Mouse (Mus musculus): Measurements from ENCODE around the gene Rgs7bp.
"Not testable (repeated sequence)": the region's sequence is repeated elsewhere in the genome, so short reads cannot be mapped to it uniquely, and the experiment has no call there.

The Rgs7bp gene

DNA sequence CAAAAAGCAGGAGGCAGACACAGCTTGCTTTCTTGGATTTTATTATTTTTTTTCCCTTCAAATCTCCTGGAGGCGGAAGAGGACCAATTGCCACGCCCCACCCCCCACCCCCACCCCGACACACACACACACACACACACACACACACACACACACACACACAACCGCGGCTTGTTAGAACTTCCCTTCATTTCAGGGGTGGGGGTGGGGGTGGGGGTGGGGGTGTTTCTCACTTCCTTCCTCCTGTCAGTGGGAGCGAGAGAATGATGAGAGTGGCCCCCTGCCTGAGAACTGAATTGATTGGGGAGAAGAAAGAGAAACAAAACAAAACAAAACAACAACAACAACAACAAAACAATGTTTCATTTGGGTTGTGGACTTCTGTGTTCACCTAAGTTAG lies 117.0 kb downstream of the Rgs7bp start:
- DNase-seq (ENCODE audit: low spot score): no peak

DNA sequence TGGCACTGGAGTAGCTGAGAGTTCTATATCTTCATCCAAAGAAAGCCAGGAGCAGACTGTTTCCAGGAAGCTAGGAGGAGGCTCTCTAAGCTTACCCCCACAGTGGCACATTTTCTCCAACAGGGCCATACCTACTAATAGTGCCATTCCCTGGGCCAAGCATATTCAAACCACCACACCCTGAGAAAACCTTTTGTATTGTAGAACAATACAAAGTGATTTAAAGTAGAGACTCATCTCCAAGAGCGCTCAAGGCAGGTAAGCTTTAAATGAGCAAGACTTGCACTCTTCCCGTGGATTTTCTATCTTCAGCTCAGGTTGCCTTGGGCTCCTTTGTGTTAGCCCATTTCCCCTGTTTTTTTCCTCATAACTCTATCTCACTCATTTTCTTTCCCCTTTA lies 118.1 kb downstream of the Rgs7bp start:
- no peak for DNase-seq (ENCODE audit: low spot score)

DNA sequence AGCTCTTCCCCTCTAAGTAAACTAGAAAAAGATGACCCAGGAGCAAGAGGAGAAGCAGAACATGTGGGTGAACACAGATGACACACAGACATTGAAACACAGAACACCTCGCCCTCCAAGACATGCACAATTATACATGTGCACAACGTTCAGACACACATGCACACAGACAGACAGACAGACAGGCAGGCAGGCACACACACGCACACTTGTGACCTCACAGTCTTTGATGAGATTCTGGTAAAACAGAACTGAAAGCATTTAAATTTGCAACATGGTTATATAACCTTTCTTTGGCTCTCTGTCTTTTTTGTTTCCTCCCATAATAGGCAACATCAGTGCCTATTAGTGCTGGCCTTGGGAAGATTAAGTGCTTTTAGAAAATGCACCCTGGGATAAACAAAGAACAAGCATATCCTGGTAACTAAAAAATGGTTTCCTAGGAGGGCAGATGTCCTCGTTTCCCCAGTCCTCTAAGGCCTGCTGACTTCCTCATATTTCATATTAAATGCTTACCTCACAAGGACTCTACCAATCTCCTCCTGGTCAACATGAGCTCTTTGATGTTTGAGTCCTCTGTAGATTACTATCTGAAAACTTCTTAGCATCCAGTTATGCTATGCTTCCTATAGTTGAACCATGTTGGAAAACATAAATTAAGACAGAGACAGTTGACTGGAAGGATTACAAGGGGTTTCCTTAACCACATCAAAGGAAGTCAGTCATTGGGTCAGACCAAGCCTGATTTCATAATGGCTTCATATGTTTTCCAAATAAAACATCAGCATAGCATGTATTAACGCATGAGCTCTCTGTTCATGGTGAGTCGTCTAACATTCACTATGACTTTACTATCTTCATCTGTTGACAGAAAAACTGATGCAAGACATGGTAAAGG lies 122.8 kb downstream of the Rgs7bp start:
- no peak for DNase-seq (ENCODE audit: low spot score)

DNA sequence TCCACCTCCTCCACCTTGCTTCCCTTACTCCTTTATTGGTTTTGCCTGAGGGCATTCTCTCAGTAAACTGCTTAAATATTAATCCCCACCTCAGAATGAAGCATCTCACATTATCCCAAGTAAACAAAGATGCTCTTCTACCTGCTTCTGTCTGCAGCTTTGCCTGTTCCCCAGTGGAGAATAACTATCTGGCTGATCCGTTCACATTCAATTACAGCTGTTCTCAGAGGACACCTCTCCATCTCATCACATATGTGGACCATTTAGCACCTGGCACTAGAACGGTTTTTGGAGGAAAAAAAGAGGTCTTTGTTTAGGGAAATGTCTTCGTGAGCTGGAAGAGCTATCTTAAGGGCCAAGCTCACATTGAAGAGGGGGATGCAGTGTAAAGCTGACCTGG lies 123.9 kb downstream of the Rgs7bp start:
- no peak for DNase-seq (ENCODE audit: low spot score)

DNA sequence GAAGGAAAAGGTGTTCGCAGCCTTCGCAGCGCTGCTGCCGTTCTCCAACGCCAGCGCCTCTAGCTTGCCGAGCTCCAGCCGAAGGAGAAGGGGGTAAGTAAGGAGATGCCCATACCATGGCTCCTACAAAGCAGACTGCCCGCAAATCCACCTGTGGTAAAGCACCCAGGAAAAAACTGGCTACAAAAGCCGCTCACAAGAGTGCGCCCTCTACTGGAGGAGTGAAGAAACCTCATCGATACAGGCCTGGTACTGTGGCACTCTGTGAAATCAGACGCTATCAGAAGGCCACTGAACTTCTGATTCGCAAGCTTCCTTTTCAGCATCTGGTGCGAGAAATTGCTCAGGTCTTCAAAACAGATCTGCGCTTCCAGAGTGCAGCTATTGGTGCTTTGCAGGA lies 136.1 kb downstream of the Rgs7bp start:
- no peak for DNase-seq (ENCODE audit: low spot score)

DNA sequence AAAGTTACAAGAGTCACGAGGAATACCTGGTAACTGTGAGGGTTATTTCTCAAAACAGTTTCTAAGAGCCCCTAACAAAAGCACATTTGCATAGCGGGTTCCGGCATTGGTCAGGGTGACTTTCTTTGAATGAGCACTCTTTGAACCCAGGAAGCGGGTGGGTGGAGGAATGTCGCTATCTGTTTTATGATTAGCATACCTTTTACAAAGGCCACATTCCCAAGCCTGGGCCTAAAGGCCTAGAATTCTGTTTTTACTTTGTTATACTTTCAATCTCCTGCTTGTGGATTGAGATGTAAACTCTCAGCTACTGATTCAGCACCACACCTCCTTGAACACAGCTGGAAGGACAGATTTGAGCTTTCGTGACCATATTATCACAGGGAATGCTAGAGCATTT lies 138.0 kb downstream of the Rgs7bp start:
- DNase-seq (ENCODE audit: low spot score): not testable (repeated sequence)

DNA sequence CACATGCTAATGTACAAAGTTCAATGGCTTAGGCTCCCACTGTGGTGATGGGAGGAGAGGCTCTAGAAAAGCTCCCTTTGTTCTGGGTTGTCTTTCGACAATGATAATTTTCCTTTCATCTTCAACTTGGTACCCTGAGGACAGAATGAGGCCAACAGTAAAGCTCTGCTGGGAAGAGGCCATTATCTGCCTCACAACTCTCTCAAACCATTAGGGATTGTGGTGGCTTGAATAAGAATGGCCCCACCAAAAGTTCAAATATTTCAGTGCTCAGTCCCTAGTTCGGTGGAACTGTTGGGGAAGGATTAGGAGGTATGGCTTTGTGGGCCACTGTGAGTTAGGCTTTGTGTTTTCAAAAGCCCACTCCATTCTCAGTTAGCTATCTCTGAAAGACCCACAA lies 138.6 kb downstream of the Rgs7bp start:
- no peak for DNase-seq (ENCODE audit: low spot score)

DNA sequence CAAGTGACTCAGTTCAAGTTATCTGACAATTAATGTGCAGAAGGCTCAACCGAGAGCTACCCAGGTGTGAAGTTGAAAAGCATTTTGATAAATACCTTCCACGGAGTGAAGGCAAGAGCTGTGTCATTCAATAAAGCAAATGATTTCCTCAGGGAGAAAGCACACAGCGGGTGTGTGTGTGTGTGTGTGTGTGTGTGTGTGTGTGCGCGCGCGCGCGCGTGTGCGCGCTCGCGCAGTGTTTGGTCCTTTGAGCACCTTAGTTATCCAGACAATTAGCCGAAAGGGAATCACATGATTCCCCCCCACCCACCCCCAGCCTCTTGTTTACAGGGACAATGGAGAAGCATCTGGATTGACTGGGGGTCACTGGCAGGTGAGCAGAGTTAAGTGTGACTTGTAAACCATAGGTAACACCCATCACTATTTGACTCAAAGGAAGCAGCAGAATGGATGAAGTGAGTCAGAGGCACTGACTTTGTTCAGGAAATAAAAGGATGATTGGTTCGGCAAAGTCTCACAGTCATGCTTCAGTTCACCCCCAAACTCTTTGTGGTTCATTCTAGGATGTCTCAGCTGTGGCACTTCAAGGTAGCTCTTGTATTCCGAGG lies 140.3 kb downstream of the Rgs7bp start:
- no peak for DNase-seq (ENCODE audit: low spot score)

DNA sequence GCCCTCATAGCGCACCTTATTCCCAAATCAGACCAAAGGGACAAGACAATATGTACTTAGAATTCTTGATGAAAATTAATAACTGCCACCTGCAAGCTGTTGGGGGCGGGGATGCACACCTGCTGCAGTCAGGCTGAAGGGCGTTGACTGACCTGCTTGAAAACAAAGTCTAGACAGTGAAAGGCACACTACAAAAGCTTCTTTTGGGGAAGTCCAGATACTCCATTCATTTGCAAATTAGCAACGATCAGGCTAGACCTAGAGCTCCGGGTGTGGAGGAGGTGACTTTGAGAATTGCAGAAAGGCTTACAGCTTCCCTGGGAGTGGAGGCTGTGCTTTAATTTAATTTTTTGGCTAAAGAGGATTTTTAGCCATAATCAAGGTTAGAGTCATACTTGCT lies 143.1 kb downstream of the Rgs7bp start:
- not testable (repeated sequence) for DNase-seq (ENCODE audit: low spot score)

DNA sequence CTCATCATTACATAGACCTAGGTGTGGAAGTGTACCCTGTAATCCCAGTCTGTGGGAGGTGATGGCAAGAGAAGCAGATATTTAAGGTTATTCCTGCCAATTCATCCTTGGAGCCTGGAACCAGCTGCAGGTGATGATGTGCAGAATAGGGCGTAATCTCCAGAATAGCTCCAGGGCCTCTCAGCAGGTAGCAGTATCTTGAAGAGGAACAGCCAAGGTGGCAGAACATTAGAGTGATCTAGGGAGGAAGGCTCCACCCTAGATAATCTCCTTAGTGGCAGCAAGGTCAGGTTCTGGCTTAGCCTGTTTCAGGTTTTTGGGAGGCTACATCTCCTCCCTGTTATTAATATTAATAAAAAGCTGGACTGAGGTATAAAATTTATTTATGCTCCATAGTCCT lies 143.7 kb downstream of the Rgs7bp start:
- DNase-seq (ENCODE audit: low spot score): not testable (repeated sequence)

DNA sequence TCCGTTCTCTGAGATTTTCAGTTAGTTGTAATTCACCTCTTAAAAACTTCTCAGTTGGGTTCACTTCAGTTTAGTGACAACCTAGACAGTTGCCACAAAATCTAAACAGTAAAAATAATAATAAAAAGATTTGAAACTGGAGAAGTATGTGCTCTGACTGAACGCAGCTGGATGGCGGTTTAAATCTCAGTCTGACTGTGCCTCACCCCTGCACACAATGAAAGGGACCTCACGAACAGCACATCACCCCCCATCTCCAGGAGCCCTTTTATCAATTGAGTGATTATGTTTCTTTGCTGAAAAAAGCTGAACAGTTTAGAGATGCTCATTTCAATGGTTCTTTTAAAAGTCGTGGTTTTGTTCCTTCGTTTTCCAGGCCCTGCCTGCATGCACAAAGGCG lies 146.0 kb downstream of the Rgs7bp start:
- DNase-seq (ENCODE audit: low spot score): no peak

Data from layer of hippocampus, adult 11-12 months (tissue).